Mouse (Mus musculus) intestine, embryonic 14.5 days (tissue): ENCODE data around the gene Ppp1r2. TPM values are rescaled to one million over a fixed set of nuclear protein-coding genes. Genes with fewer than 3 reads are reported as not detected.

Experiments
- ATAC-seq: fragments of 200-750 bp; cut with Nextera tagmentation; replicated peaks from 2 replicates; pipeline ENCODE4 v1.8.0; 2017; ENCODE audit warnings: low read depth, moderate number of reproducible peaks, moderate TSS enrichment, moderate library complexity; ENCODE audit not compliant: low FRiP score, low TSS enrichment
- DNase-seq: peaks from one replicate; pipeline ENCODE4 v3.0.0-alpha.2; 2018; ENCODE audit warnings: low spot score
- H3K27ac ChIP-seq: fragments of 300-500 bp; sonication (generic); 2 replicates; pipeline ENCODE4 v1.5.1; 2014; ENCODE audit warnings: low read depth, mild to moderate bottlenecking, control low read depth
- H3K27me3 ChIP-seq: fragments of 300-500 bp; sonication (generic); replicated peaks from 2 replicates; pipeline ENCODE4 v1.6.1; 2014; ENCODE audit warnings: low read length, control low read depth; ENCODE audit not compliant: control insufficient read depth, insufficient read depth
- H3K36me3 ChIP-seq: fragments of 300-500 bp; sonication (generic); 2 replicates; pipeline ENCODE4 v1.6.1; 2014; ENCODE audit warnings: low read length, control low read depth; ENCODE audit not compliant: control insufficient read depth, insufficient read depth
- H3K4me1 ChIP-seq: fragments of 300-500 bp; sonication (generic); replicated peaks from 2 replicates; pipeline ENCODE4 v1.6.1; 2014; ENCODE audit warnings: low read length, control low read depth, mixed read lengths; ENCODE audit not compliant: control insufficient read depth, insufficient read depth
- H3K4me2 ChIP-seq: fragments of 300-500 bp; sonication (generic); 2 replicates; pipeline ENCODE4 v1.6.1; 2014; ENCODE audit warnings: low read length
- H3K4me3 ChIP-seq: fragments of 300-500 bp; sonication (generic); 2 replicates; pipeline ENCODE4 v1.5.1; 2014; ENCODE audit warnings: low read depth, low read length, control low read depth, mixed read lengths
- H3K9ac ChIP-seq: fragments of 300-500 bp; sonication (generic); 2 replicates; pipeline ENCODE4 v1.6.1; 2014; ENCODE audit warnings: mild to moderate bottlenecking, low read length
- H3K9me3 ChIP-seq: fragments of 300-500 bp; sonication (generic); 2 replicates; pipeline ENCODE4 v1.6.1; 2016; ENCODE audit warnings: low read length, control low read depth; ENCODE audit not compliant: control insufficient read depth
- WGBS: fragments of 180-500 bp; shearing (Covaris S2); extraction: QIAGEN DNeasy Blood & Tissue Kit; methylation state at CpG from one replicate; pipeline ENCODE4 v1.1.7; 2014; 5-methylcytosine and 5-hydroxymethylcytosine counted together
- polyA plus RNA-seq: library from polyadenylated mRNA; unstranded; fragments of >200 nt; fragmentation: Nextera tagmentation; extraction: Ambion mirVana; gene quantifications from 2 replicates; pipeline ENCODE4 v1.2.1, GENCODE M21; 2014

Ppp1r2 gene
- polyA plus RNA-seq, 1 experiment from 2014 or later = 85.2 TPM

- no peaks in the 10 kb centered on the region for H3K9me3 ChIP-seq
- H3K4me1 ChIP-seq = peaks cover 11% of the 10 kb centered on the region; the same call in 1 of the 2 replicates
- H3K4me2 ChIP-seq = no peak overlapping the region
- H3K36me3 ChIP-seq = no peaks in the 10 kb centered on the region
- H3K4me3 ChIP-seq = no peak overlapping the region
- no peak overlapping the region for H3K27ac ChIP-seq
- no peak overlapping the region for H3K9ac ChIP-seq
- 78% methylated on average over 12 of the region's 12 CpGs for WGBS
- no peak for ATAC-seq
- H3K27me3 ChIP-seq = no peaks in the 10 kb centered on the region
- no peak for DNase-seq
Observed at GRCm38 (mm10) chr16:31234808-31235456, 40.1 kb downstream of the Ppp1r2 start.

- Histone ChIP-seq H3K4me1 (peaks cover 11% of the 10 kb centered on the region; the same call in 1 of the 2 replicates), H3K9ac (no peak overlapping the region), H3K4me3 (no peak overlapping the region), H3K4me2 (peak overlapping the region; percentile 43; the same call in 1 of the 2 replicates), H3K27me3 (no peaks in the 10 kb centered on the region), H3K27ac (no peak overlapping the region), H3K9me3 (no peaks in the 10 kb centered on the region), H3K36me3 (no peaks in the 10 kb centered on the region)
- 53% methylated on average over 3 of the region's 3 CpGs for WGBS
- ATAC-seq = no peak
- DNase-seq = no peak
Observed at GRCm38 (mm10) chr16:31234356-31234755, 40.7 kb downstream of the Ppp1r2 start.

DNA sequence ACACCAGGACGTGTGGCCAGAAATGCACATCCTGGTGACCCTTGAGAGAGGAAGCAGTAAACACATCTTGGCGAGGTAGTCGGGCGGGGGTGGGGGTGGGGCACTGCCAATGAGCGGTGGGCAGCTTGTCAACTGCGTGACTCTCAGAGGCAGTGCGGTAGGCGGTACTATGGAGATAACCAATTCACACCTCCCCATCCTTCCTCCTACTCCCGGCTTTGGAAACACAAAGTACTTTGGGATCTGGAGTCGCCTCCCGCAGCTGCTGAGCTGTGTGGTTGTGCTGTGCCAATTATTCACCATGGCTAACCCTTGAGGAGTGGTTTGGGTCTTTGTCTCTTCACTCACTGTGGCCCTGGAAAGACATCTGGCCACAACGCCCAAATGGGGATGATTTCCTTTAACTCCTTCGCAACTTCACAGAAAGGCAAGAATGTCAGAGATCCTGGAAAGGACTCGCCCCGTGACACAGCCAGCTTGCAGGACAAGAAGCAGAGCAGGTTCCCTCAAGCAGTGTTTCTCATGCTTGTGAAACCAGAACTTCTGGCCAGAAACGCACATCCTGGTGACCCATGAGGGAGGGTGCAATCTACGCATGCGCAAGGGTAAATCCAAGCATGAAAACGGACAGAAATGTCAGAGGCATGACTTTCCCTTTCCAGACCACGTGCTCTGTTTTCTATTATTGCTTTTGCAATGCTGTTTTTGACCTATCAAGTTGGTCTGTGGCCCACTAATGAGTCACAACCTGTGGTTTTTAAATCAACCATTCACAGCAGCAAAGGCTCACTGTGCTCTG is 41.3 kb downstream of the Ppp1r2 start:
- Histone ChIP-seq H3K36me3 (no peaks in the 10 kb centered on the region), H3K9ac (no peak overlapping the region), H3K4me1 (peaks cover 11% of the 10 kb centered on the region; the same call in 1 of the 2 replicates), H3K27me3 (no peaks in the 10 kb centered on the region), H3K27ac (no peak overlapping the region), H3K4me3 (0 out of 2 replicates have a peak overlapping the region, but pooled peaks have one; percentile 10), H3K4me2 (peak overlapping the region; percentile 43), H3K9me3 (no peaks in the 10 kb centered on the region)
- ATAC-seq (no peak), DNase-seq (peak; percentile 72)
- WGBS = 11% methylated on average over 20 of the region's 20 CpGs

- Histone ChIP-seq H3K27me3 (no peaks in the 10 kb centered on the region), H3K4me1 (peaks cover 11% of the 10 kb centered on the region; the same call in 1 of the 2 replicates), H3K4me3 (no peak overlapping the region), H3K36me3 (no peaks in the 10 kb centered on the region), H3K9me3 (0 out of 2 replicates have a peak, but pooled peaks cover under 1% of the 10 kb centered on the region), H3K27ac (no peak overlapping the region), H3K4me2 (peak overlapping the region; percentile 43), H3K9ac (no peak overlapping the region)
- ATAC-seq (no peak), DNase-seq (no peak)
- WGBS = 15% methylated on average over 4 of the region's 4 CpGs
Observed at GRCm38 (mm10) chr16:31233167-31233498, 41.9 kb downstream of the Ppp1r2 start.

GRCm38 (mm10) chr16:31232491-31233166 is 42.4 kb downstream of the Ppp1r2 start:
- 0 out of 2 replicates have a peak, but pooled peaks cover 3% of the 10 kb centered on the region for H3K9me3 ChIP-seq
- 53% methylated on average over 5 of the region's 5 CpGs for WGBS
- H3K9ac ChIP-seq = no peak overlapping the region
- H3K4me2 ChIP-seq = no peak overlapping the region
- DNase-seq (no peak), ATAC-seq (no peak)
- H3K27me3 ChIP-seq = no peaks in the 10 kb centered on the region
- H3K27ac ChIP-seq = no peak overlapping the region
- peaks cover 11% of the 10 kb centered on the region; the same call in 1 of the 2 replicates for H3K4me1 ChIP-seq
- no peak overlapping the region for H3K4me3 ChIP-seq
- H3K36me3 ChIP-seq = no peaks in the 10 kb centered on the region

- no peak for ATAC-seq
- H3K36me3 ChIP-seq = no peaks in the 10 kb centered on the region
Observed at GRCm38 (mm10) chr16:31231591-31231990, 43.5 kb downstream of the Ppp1r2 start.

DNA sequence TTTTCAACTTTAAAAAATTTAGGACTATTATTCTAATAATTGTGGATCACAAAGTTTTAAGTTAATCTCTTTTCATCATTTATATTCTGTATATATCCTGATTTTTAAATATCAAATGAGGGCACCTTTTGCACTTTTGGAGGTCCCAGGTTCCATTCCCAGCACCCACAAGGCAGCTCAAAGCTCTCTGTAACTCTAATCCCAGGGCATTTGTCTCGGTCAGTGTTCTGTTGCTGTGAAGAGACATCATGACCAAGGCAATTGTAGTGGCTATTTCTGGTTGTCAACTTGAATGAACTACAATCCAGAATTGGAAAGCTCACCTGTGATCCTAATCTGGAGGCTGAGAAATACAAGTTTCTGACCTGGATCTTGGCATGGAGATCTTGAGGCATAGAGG is 47.3 kb downstream of the Ppp1r2 start:
- no peak overlapping the region for H3K9ac ChIP-seq
- no peak overlapping the region for H3K4me2 ChIP-seq
- H3K27me3 ChIP-seq = no peaks in the 10 kb centered on the region
- ATAC-seq (no peak), DNase-seq (no peak)
- H3K36me3 ChIP-seq = no peaks in the 10 kb centered on the region
- H3K4me3 ChIP-seq = no peak overlapping the region
- 84% methylated on average over 1 of the region's 1 CpGs for WGBS
- H3K27ac ChIP-seq = no peak overlapping the region
- no peaks in the 10 kb centered on the region; the same call in 1 of the 2 replicates for H3K4me1 ChIP-seq
- H3K9me3 ChIP-seq = 0 out of 2 replicates have a peak, but pooled peaks cover 3% of the 10 kb centered on the region

More at GRCm38 (mm10) chr16:31231591-31231990, 43.5 kb downstream of the Ppp1r2 start:
- Histone ChIP-seq H3K4me2 (no peak overlapping the region), H3K9ac (no peak overlapping the region), H3K27me3 (no peaks in the 10 kb centered on the region), H3K9me3 (0 out of 2 replicates have a peak, but pooled peaks cover 3% of the 10 kb centered on the region), H3K4me3 (no peak overlapping the region), H3K4me1 (peaks cover 11% of the 10 kb centered on the region; the same call in 1 of the 2 replicates), H3K27ac (peak overlapping the region; percentile 51; the same call in 1 of the 2 replicates)
- DNase-seq = no peak
- 42% methylated on average over 5 of the region's 5 CpGs for WGBS

- Histone ChIP-seq H3K4me1 (no peaks in the 10 kb centered on the region), H3K4me3 (no peak overlapping the region), H3K27ac (no peak overlapping the region), H3K27me3 (no peaks in the 10 kb centered on the region), H3K36me3 (no peaks in the 10 kb centered on the region), H3K4me2 (no peak overlapping the region), H3K9ac (no peak overlapping the region), H3K9me3 (peaks cover 6% of the 10 kb centered on the region)
- no peak for ATAC-seq
- DNase-seq = no peak
- 87% methylated on average over 4 of the region's 4 CpGs for WGBS
Observed at GRCm38 (mm10) chr16:31215271-31215670, 59.8 kb downstream of the Ppp1r2 start.
